Mouse (Mus musculus) heart, adult 2 months (tissue): ENCODE measurements around the gene Rab5c.

ENCODE experiments used
- CTCF ChIP-seq: fragments of 200-600 bp; IDR thresholded peaks from 2 replicates; pipeline ENCODE4 v1.8.1; 2022; ENCODE audit warnings: antibody characterized with exemption, mild to moderate bottlenecking, moderate library complexity
- POLR2A ChIP-seq: fragments of 200-500 bp; IDR thresholded peaks from 2 replicates; pipeline ENCODE4 v1.6.1; 2011; ENCODE audit warnings: mild to moderate bottlenecking, low read depth, low read length, control low read depth; ENCODE audit not compliant: insufficient read depth

DNA sequence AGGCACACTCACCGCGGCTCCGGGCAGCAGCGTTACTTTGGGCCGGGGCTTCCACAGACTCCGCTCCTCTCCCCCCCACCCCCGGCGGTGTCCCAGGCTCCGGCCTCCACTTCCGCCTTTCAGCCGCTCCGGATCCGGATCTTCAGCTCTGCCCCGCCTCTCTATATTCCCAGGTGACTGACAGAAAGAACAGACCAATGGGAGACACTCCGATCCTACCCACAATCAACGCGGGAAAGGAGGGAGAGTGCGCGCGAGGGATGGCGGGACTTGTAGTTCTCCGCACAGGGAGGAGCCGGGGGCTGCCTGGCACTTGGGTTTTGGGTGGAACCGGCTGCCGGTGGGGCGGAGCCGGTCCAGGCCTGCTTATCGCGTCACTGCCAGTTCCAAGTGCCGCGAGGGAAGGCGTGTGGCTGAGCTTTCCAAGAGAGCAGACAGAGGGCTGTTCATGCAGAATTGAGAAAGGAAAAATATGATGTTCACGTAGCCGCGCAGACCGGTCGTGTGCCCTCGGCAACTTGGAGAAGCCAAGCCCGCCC is at the start of gene Rab5c:
- peak; percentile 35 for TF ChIP-seq CTCF
- TF ChIP-seq POLR2A, result peak; percentile 32; the same call in 1 of the 2 replicates
